Mouse (Mus musculus) B cell, adult (primary cell): ENCODE data around the gene Odam. TPM values are rescaled to one million over a fixed set of nuclear protein-coding genes. Genes with fewer than 3 reads are reported as not detected.

Experiments used
- total RNA-seq: library from RNA; stranded (reverse); gene quantifications from 4 replicates; pipeline ENCODE4 v1.2.4, GENCODE M21; 2023; ENCODE audit not compliant: inconsistent age

Gene Odam
- total RNA-seq = not detected in 4 replicates

GRCm38 (mm10) chr5:87884729-87885128, at the start of gene Odam:
TSS of gene Odam (plus strand) at chr5:87885029.

GRCm38 (mm10) chr5:87925372-87925771, 40.5 kb downstream of the Odam start, which contains the start of gene Csn3:
TSS of gene Csn3 (plus strand) at chr5:87925579.

Other genes starting within 250 kb of the Odam start
- not detected in 4 replicates for gene Csn1s1, start 218.8 kb upstream of the Odam start, total RNA-seq
- gene Csn2, start 185.4 kb upstream of the Odam start, total RNA-seq = not detected in 4 replicates
- gene Csn1s2a, start 110.5 kb upstream of the Odam start, total RNA-seq = not detected in 4 replicates
- not detected in 4 replicates for gene Csn1s2b, start 76.9 kb upstream of the Odam start, total RNA-seq
- not detected in 4 replicates for gene Prr27, start 59.3 kb upstream of the Odam start, total RNA-seq
- not detected in 4 replicates for gene Csn3, start 40.5 kb downstream of the Odam start, total RNA-seq
- not detected in 4 replicates for gene 2310003L06Rik, start 84.4 kb downstream of the Odam start, total RNA-seq
- gene Gm28434, start 84.5 kb downstream of the Odam start, total RNA-seq = not detected in 4 replicates
- not detected in 4 replicates for gene Cabs1, start 94.4 kb downstream of the Odam start, total RNA-seq
- not detected in 4 replicates for gene Smr3a, start 117.5 kb downstream of the Odam start, total RNA-seq
- not detected in 4 replicates for gene Smr2, start 201.5 kb downstream of the Odam start, total RNA-seq
- gene Gm11116, start 226.5 kb downstream of the Odam start, total RNA-seq = not detected in 4 replicates